Mouse (Mus musculus) thymus, adult 2 months (tissue): ENCODE data around the gene Hspa12a.

ENCODE experiments used
- CTCF ChIP-seq: fragments of 200-500 bp; IDR thresholded peaks from 2 replicates; pipeline ENCODE4 v1.5.1; 2012; ENCODE audit warnings: mild to moderate bottlenecking, control low read depth, low read length, moderate library complexity, borderline replicate concordance; ENCODE audit not compliant: control insufficient read depth, poor library complexity, insufficient read depth; ENCODE audit errors: extremely low read depth
- POLR2A ChIP-seq: fragments of 200-500 bp; IDR thresholded peaks from 2 replicates; pipeline ENCODE4 v1.6.1; 2012; ENCODE audit warnings: mild to moderate bottlenecking, low read length, control low read depth, moderate library complexity; ENCODE audit not compliant: control insufficient read depth, poor library complexity, insufficient read depth; ENCODE audit errors: extremely low read depth

- TF ChIP-seq CTCF (no peak), POLR2A (no peak)
These were observed 104.7 kb downstream of the Hspa12a start for GRCm38 (mm10) chr19:58838706-58839105.
